Mouse (Mus musculus): ENCODE results near the gene Cep83.

GRCm38 (mm10) chr10:94777576-94777975 is 89.1 kb downstream of the Cep83 start:
- no peak for TF ChIP-seq POLR2A (IDR thresholded peaks at IDR 0.05; ENCODE audit: control insufficient read depth, extremely low read depth, insufficient read depth, low read length, poor library complexity)
- TF ChIP-seq CTCF (IDR thresholded peaks at IDR 0.05; ENCODE audit: borderline replicate concordance, control insufficient read depth, extremely low read depth, insufficient read depth, low read length, poor library complexity), result no peak

Data from thymus, adult 2 months (tissue).